Mouse (Mus musculus) MEL (cell line): ENCODE data around the gene Cyfip2. TPM values are rescaled to one million over a fixed set of nuclear protein-coding genes. Genes with fewer than 3 reads are reported as not detected.

Experiments used
- DNase-seq: peaks from one replicate; pipeline ENCODE4 v3.0.0; 2011; ENCODE audit warnings: low read depth, low spot score
- H3K27ac ChIP-seq: 2 replicates; pipeline ENCODE4 v1.5.1; 2012; ENCODE audit warnings: low read depth, mild to moderate bottlenecking, control low read depth, low read length, moderate library complexity; ENCODE audit not compliant: control insufficient read depth
- H3K27me3 ChIP-seq, 2 experiments: fragments of 150-350 bp in 1 of 2; sonication (generic) in 1 of 2; 2 replicates each; pipeline ENCODE4 v1.6.1; 2012; ENCODE audit warnings: low read length in 2 of 2, mild to moderate bottlenecking in 2 of 2, improper control_type of control experiment in 1 of 2, moderate library complexity in 1 of 2; ENCODE audit not compliant: insufficient read depth in 2 of 2, control insufficient read depth in 1 of 2
- H3K36me3 ChIP-seq, 2 experiments: 2 replicates each; pipeline ENCODE4 v1.6.1; 2012 to 2014; ENCODE audit warnings: low read length in 2 of 2, improper control_type of control experiment in 1 of 2, inconsistent platforms in 1 of 2, mild to moderate bottlenecking in 1 of 2; ENCODE audit not compliant: insufficient read depth in 2 of 2, control insufficient read depth in 1 of 2
- H3K4me1 ChIP-seq, 2 experiments: fragments of 150-350 bp in 1 of 2; sonication (generic) in 1 of 2; 2 replicates each; pipeline ENCODE4 v1.6.1; 2012; ENCODE audit warnings: low read length in 2 of 2, improper control_type of control experiment in 1 of 2, mild to moderate bottlenecking in 1 of 2; ENCODE audit not compliant: insufficient read depth in 2 of 2, control insufficient read depth in 1 of 2
- H3K4me3 ChIP-seq, 2 experiments: fragments of 150-350 bp in 1 of 2; sonication (generic) in 1 of 2; 2 replicates each; pipeline ENCODE4 v1.5.1; 2012; ENCODE audit warnings: low read depth in 2 of 2, low read length in 2 of 2, mild to moderate bottlenecking in 2 of 2, moderate library complexity in 2 of 2, control low read depth in 1 of 2, improper control_type of control experiment in 1 of 2; ENCODE audit not compliant: control insufficient read depth in 1 of 2, insufficient read depth in 1 of 2
- H3K79me2 ChIP-seq: 2 replicates; pipeline ENCODE4 v1.6.1; 2012; ENCODE audit warnings: mild to moderate bottlenecking, low read length, moderate library complexity; ENCODE audit not compliant: control insufficient read depth, poor library complexity, insufficient read depth
- H3K9ac ChIP-seq: 2 replicates; pipeline ENCODE4 v1.6.1; 2012; ENCODE audit warnings: low read depth, mild to moderate bottlenecking, control low read depth, low read length, moderate library complexity; ENCODE audit not compliant: control insufficient read depth, poor library complexity, severe bottlenecking
- H3K9me3 ChIP-seq: fragments of 150-350 bp; sonication (generic); replicated peaks from 2 replicates; pipeline ENCODE4 v1.6.1; 2012; ENCODE audit warnings: mild to moderate bottlenecking, low read length, improper control_type of control experiment, moderate library complexity; ENCODE audit not compliant: insufficient read depth
- CHD1 ChIP-seq: IDR thresholded peaks from 2 replicates; pipeline ENCODE4 v1.6.1; 2012; ENCODE audit warnings: low read depth, mild to moderate bottlenecking, inconsistent platforms, low read length, improper control_type of control experiment
- CHD2 ChIP-seq: IDR thresholded peaks from 2 replicates; pipeline ENCODE4 v1.6.1; 2011; ENCODE audit warnings: low read length, improper control_type of control experiment
- CTCF ChIP-seq, 3 experiments: IDR thresholded peaks in 2 of 3; conservative IDR thresholded peaks in 1 of 3; 2 replicates each; pipeline ENCODE4 v1.5.1; 2011 to 2012; ENCODE audit warnings: low read length in 3 of 3, low read depth in 2 of 3, mild to moderate bottlenecking in 2 of 3, improper control_type of control experiment in 1 of 3, inconsistent platforms in 1 of 3, mixed read lengths in 1 of 3, moderate library complexity in 1 of 3; ENCODE audit not compliant: control insufficient read depth in 1 of 3, insufficient read depth in 1 of 3, poor library complexity in 1 of 3, severe bottlenecking in 1 of 3
- E2F4 ChIP-seq: IDR thresholded peaks from 2 replicates; pipeline ENCODE4 v1.6.1; 2011; ENCODE audit warnings: low read depth, low read length, improper control_type of control experiment, borderline replicate concordance
- ETS1 ChIP-seq: IDR thresholded peaks from 2 replicates; pipeline ENCODE4 v1.6.1; 2012; ENCODE audit warnings: low read depth, mild to moderate bottlenecking, inconsistent platforms, low read length, improper control_type of control experiment, moderate library complexity
- JUND ChIP-seq: IDR thresholded peaks from 2 replicates; pipeline ENCODE4 v1.6.1; 2011; ENCODE audit warnings: low read depth, mild to moderate bottlenecking, improper control_type of control experiment, low read length
- KAT2A ChIP-seq: conservative IDR thresholded peaks from 2 replicates; pipeline ENCODE4 v1.6.1; 2012; ENCODE audit warnings: low read depth, low read length, improper control_type of control experiment, inconsistent platforms
- MAX ChIP-seq: IDR thresholded peaks from 2 replicates; pipeline ENCODE4 v1.6.1; 2011; ENCODE audit warnings: low read length, improper control_type of control experiment
- MYB ChIP-seq: IDR thresholded peaks from 2 replicates; pipeline ENCODE4 v1.6.1; 2011; ENCODE audit warnings: mild to moderate bottlenecking, low read depth, low read length, improper control_type of control experiment
- MYC ChIP-seq: IDR thresholded peaks from 2 replicates; pipeline ENCODE4 v1.6.1; 2011; ENCODE audit warnings: low read depth, mild to moderate bottlenecking, low read length, improper control_type of control experiment, moderate library complexity
- NRF1 ChIP-seq: IDR thresholded peaks from 2 replicates; pipeline ENCODE4 v1.6.1; 2014; ENCODE audit warnings: low read depth, mild to moderate bottlenecking, inconsistent platforms, low read length, improper control_type of control experiment, moderate library complexity; ENCODE audit not compliant: poor library complexity, insufficient read depth, severe bottlenecking
- POLR2A ChIP-seq, 2 experiments: IDR thresholded peaks; 2 replicates each; pipeline ENCODE4 v1.6.1; 2011 to 2012; ENCODE audit warnings: low read length in 2 of 2, mild to moderate bottlenecking in 2 of 2, control low read depth in 1 of 2, improper control_type of control experiment in 1 of 2, low read depth in 1 of 2, moderate library complexity in 1 of 2; ENCODE audit not compliant: control insufficient read depth in 1 of 2, insufficient read depth in 1 of 2, poor library complexity in 1 of 2
- POLR2AphosphoS5 ChIP-seq: IDR thresholded peaks from 2 replicates; pipeline ENCODE4 v1.6.1; 2012; ENCODE audit warnings: low read depth, borderline replicate concordance, mild to moderate bottlenecking, inconsistent platforms, low read length, moderate library complexity, mixed read lengths
- RAD21 ChIP-seq: IDR thresholded peaks from 2 replicates; pipeline ENCODE4 v1.6.1; 2011; ENCODE audit warnings: mild to moderate bottlenecking, low read depth, low read length, improper control_type of control experiment
- RCOR1 ChIP-seq: IDR thresholded peaks from 2 replicates; pipeline ENCODE4 v1.6.1; 2012; ENCODE audit warnings: low read depth, mild to moderate bottlenecking, inconsistent platforms, low read length, improper control_type of control experiment
- SMC3 ChIP-seq: IDR thresholded peaks from 2 replicates; pipeline ENCODE4 v1.6.1; 2011; ENCODE audit warnings: low read depth, low read length, improper control_type of control experiment
- TBP ChIP-seq: IDR thresholded peaks from 2 replicates; pipeline ENCODE4 v1.8.0; 2011; ENCODE audit warnings: low read depth, low read length, improper control_type of control experiment
- UBTF ChIP-seq: IDR thresholded peaks from 2 replicates; pipeline ENCODE4 v1.6.1; 2012; ENCODE audit warnings: low read depth, mild to moderate bottlenecking, inconsistent platforms, low read length, improper control_type of control experiment, moderate library complexity, borderline replicate concordance; ENCODE audit not compliant: insufficient read depth
- USF1 ChIP-seq: IDR thresholded peaks from 2 replicates; pipeline ENCODE4 v1.6.1; 2014; ENCODE audit warnings: low read depth, mild to moderate bottlenecking, inconsistent platforms, low read length, improper control_type of control experiment, moderate library complexity
- USF2 ChIP-seq, 2 experiments: IDR thresholded peaks; 2 replicates each; pipeline ENCODE4 v1.6.1; 2011 to 2012; ENCODE audit warnings: improper control_type of control experiment in 2 of 2, low read length in 2 of 2, borderline replicate concordance in 1 of 2, inconsistent platforms in 1 of 2, low read depth in 1 of 2, mild to moderate bottlenecking in 1 of 2; ENCODE audit not compliant: insufficient read depth in 1 of 2
- ZC3H11A ChIP-seq: IDR thresholded peaks from 2 replicates; pipeline ENCODE4 v1.6.1; 2012; ENCODE audit warnings: low read depth, mild to moderate bottlenecking, inconsistent platforms, low read length, improper control_type of control experiment
- ZKSCAN1 ChIP-seq: IDR thresholded peaks from 2 replicates; pipeline ENCODE4 v1.6.1; 2012; ENCODE audit warnings: low read depth, mild to moderate bottlenecking, inconsistent platforms, low read length, improper control_type of control experiment, moderate library complexity
- polyA plus RNA-seq, 2 experiments: library from polyadenylated mRNA; stranded (reverse) in 1 of 2; unstranded in 1 of 2; fragments of >175 nt in 1 of 2; fragments of >200 nt in 1 of 2; gene quantifications; 2 replicates each; pipeline versions ENCODE4 v1.2.1 to v1.2.4; 2012; ENCODE audit warnings: low replicate concordance in 2 of 2, low read depth in 1 of 2; ENCODE audit not compliant: insufficient read length in 2 of 2, insufficient read depth in 1 of 2, missing spikeins in 1 of 2
- total RNA-seq: library from RNA; depleted of rRNA; stranded (reverse); fragments of 300-350 nt; gene quantifications from 2 replicates; pipeline ENCODE4 v1.2.3, GENCODE M21; 2012

Cyfip2 gene
- total and polyA plus RNA-seq, 3 experiments = 9.9 to 31.8 (median 18.9) TPM

- no peaks in the 10 kb centered on the region for H3K9me3 ChIP-seq
- H3K36me3 ChIP-seq = peaks cover 5 to 10% of the 10 kb centered on the region in 2 experiments
- H3K4me1 ChIP-seq = peaks cover 4 to 10% of the 10 kb centered on the region in 2 experiments
- H3K9ac ChIP-seq = no peak overlapping the region
- no peak overlapping the region for H3K27ac ChIP-seq
- TF ChIP-seq ETS1 (no peak), E2F4 (no peak), MAX (no peak), SMC3 (no peak), CHD2 (no peak), USF2 (IDR thresholded peaks at IDR 0.05; ENCODE audit: borderline replicate concordance in 1 of 2, insufficient read depth in 1 of 2, low read depth in 1 of 2, low read length in 2 of 2) (no peak), CTCF (IDR thresholded peaks at IDR 0.05 in 2 of 3, conservative IDR thresholded peaks at IDR 0.05 in 1 of 3; ENCODE audit: control insufficient read depth in 1 of 3, insufficient read depth in 1 of 3, low read depth in 2 of 3, low read length in 3 of 3, poor library complexity in 1 of 3, severe bottlenecking in 1 of 3) (no peak), KAT2A (no peak), RCOR1 (no peak), POLR2A (IDR thresholded peaks at IDR 0.05; ENCODE audit: control insufficient read depth in 1 of 2, insufficient read depth in 1 of 2, low read depth in 1 of 2, low read length in 2 of 2, poor library complexity in 1 of 2) (no peak), POLR2AphosphoS5 (no peak), UBTF (no peak), USF1 (no peak), MYC (no peak)
- no peaks in the 10 kb centered on the region for H3K27me3 ChIP-seq
- DNase-seq = no peak
- H3K79me2 ChIP-seq = no peaks in the 10 kb centered on the region
- no peak overlapping the region for H3K4me3 ChIP-seq
Observed at GRCm38 (mm10) chr11:46283800-46284199, 28.9 kb downstream of the Cyfip2 start.

GRCm38 (mm10) chr11:46282612-46283011 lies 30.0 kb downstream of the Cyfip2 start:
- DNase-seq = no peak
- Histone ChIP-seq H3K27ac (no peak overlapping the region), H3K9me3 (no peaks in the 10 kb centered on the region), H3K79me2 (no peaks in the 10 kb centered on the region), H3K9ac (no peak overlapping the region), H3K36me3 (peaks cover 5 to 10% of the 10 kb centered on the region in 2 experiments), H3K4me1 (peaks cover 4 to 10% of the 10 kb centered on the region in 2 experiments), H3K4me3 (no peak overlapping the region), H3K27me3 (no peaks in the 10 kb centered on the region)
- TF ChIP-seq RCOR1 (no peak), SMC3 (no peak), ZKSCAN1 (no peak), CHD1 (no peak), RAD21 (no peak), UBTF (no peak), ZC3H11A (no peak), MYB (no peak), TBP (no peak), JUND (no peak), POLR2AphosphoS5 (no peak), NRF1 (no peak)
